Mouse (Mus musculus) kidney, adult 2 months (tissue): ENCODE data around the gene Cfap73. TPM values are rescaled to one million over a fixed set of nuclear protein-coding genes. Genes with fewer than 3 reads are reported as not detected.
A peak's percentile ranks its signal among the peaks of the same experiment; 100 is the strongest.

Experiments used
- DNase-seq: peaks from one replicate; pipeline ENCODE4 v3.0.0; 2021
- H3K27ac ChIP-seq: fragments of 200-500 bp; 2 replicates; pipeline ENCODE4 v1.5.1; 2012; ENCODE audit warnings: low read depth, low read length, control low read depth, inconsistent platforms; ENCODE audit not compliant: insufficient read depth
- H3K27me3 ChIP-seq: fragments of 200-500 bp; replicated peaks from 2 replicates; pipeline ENCODE4 v1.6.1; 2012; ENCODE audit warnings: mild to moderate bottlenecking, moderate library complexity, low read length, inconsistent platforms; ENCODE audit not compliant: control insufficient read depth, insufficient read depth
- H3K36me3 ChIP-seq: fragments of 200-500 bp; 2 replicates; pipeline ENCODE4 v1.6.1; 2012; ENCODE audit warnings: mild to moderate bottlenecking, moderate library complexity, low read length, inconsistent platforms; ENCODE audit not compliant: control insufficient read depth, insufficient read depth
- H3K4me1 ChIP-seq: fragments of 200-500 bp; 2 replicates; pipeline ENCODE4 v1.6.1; 2011; ENCODE audit warnings: low read length; ENCODE audit not compliant: control insufficient read depth, insufficient read depth
- H3K4me3 ChIP-seq: fragments of 200-500 bp; 2 replicates; pipeline ENCODE4 v1.5.1; 2011; ENCODE audit warnings: mild to moderate bottlenecking, low read depth, low read length, control low read depth; ENCODE audit not compliant: insufficient read depth
- CTCF ChIP-seq: fragments of 200-500 bp; conservative IDR thresholded peaks from 2 replicates; pipeline ENCODE4 v1.5.1; 2011; ENCODE audit warnings: low read depth, mild to moderate bottlenecking, control low read depth, low read length, moderate library complexity, mixed read lengths; ENCODE audit not compliant: insufficient read depth, insufficient read length
- POLR2A ChIP-seq: fragments of 200-500 bp; IDR thresholded peaks from one replicate; pipeline ENCODE4 v1.6.1; 2011; ENCODE audit warnings: low read depth, low read length, control low read depth
- WGBS: fragments of 180-500 bp; shearing (Covaris S2); methylation state at CpG from one replicate; pipeline ENCODE4 v1.1.7; 2018; 5-methylcytosine and 5-hydroxymethylcytosine counted together
- polyA plus RNA-seq: library from polyadenylated mRNA; depleted of rRNA; stranded (reverse); fragments of >200 nt; gene quantifications from 2 replicates; pipeline ENCODE4 v1.2.3, GENCODE M21; 2012

Gene Cfap73
- polyA plus RNA-seq, 1 experiment: not detected

DNA sequence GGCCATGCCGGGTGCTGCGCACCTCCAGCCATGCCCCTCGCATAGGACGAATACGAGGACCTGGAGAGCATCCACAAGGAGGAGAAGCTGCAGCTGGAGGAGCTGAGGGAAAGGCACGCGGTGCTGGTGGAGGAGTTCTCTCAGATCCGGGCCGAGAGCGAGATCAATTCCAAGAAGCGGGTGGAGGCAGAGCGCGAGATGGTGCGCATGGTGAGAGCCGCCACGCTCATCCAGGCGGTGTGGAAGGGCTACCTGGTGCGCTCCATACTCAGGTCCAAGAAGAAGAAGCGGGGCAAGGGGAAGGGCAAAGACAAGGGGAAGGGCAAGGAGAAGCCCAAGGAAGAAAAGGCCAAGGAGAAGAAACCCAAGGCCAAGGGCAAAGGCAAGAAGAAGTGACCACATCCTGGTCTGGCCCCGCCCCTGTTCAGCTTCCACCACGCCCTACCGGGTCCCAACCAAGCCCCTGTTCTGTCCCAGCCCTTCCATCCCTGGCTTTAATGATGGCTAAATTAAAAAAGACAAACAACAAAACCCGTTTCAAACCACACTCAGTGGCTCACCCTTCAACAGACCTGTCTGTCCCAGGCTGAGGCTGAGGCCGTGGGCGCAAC is 27.3 kb downstream of the Cfap73 start:
- H3K27me3 ChIP-seq: no peaks in the 10 kb centered on the region

DNA sequence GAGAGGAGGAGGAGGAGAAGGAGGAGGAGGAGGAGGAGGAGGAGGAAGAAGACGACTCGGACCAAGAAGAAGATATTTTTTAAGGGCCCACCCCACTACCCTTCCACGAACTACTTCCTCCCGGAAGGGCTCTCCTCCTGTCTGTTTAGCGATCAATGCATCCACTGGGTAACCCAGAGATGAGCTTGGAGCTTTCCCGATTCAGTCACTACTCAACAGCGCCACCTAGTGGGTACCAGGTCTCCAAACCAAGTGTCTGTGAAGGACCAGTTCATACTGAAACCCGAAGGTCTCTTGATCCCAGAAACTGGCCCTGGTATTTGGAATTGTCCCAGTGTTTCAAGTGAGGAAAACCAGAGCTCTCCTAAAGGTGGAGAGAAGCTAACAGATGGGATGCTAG is 28.3 kb downstream of the Cfap73 start:
- Histone ChIP-seq H3K27ac (no peak overlapping the region), H3K4me1 (peaks cover 5% of the 10 kb centered on the region), H3K27me3 (no peaks in the 10 kb centered on the region), H3K36me3 (no peaks in the 10 kb centered on the region), H3K4me3 (no peak overlapping the region)
- under 1% methylated on average over 8 of the region's 8 CpGs for WGBS
- TF ChIP-seq POLR2A: no peak
- TF ChIP-seq CTCF: peak; percentile 92
- DNase-seq: peak; percentile 91

More for the DNA sequence above, 27.3 kb downstream of the Cfap73 start:
- no peak for TF ChIP-seq CTCF
- no peak for TF ChIP-seq POLR2A
- H3K4me1 ChIP-seq: peaks cover 14% of the 10 kb centered on the region
- no peak for DNase-seq
- H3K27ac ChIP-seq: no peak overlapping the region
- H3K4me3 ChIP-seq: no peak overlapping the region
- 82% methylated on average over 25 of the region's 25 CpGs for WGBS
- H3K36me3 ChIP-seq: no peaks in the 10 kb centered on the region

DNA sequence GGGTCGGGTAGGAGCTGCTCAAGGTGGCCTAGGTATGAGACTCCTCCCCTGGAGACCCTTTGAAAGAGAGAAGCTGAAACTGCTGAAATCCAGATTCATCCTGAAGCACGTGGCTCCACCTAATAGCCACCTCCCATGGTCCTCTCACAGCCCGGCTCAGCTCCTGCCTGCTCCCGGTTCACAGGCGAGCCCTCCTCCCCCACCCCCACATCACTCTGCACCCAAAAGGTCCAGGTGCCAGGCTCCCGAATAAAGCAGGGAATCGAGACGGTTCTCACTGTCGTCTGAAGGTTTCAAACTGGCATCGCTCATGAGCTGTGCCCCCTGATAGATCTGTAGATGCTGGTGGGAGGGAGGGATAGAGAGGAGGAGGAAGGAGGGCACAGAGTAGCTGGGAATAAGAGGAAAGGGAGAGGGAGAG is 28.8 kb downstream of the Cfap73 start:
- WGBS: 6% methylated on average over 10 of the region's 10 CpGs

DNA sequence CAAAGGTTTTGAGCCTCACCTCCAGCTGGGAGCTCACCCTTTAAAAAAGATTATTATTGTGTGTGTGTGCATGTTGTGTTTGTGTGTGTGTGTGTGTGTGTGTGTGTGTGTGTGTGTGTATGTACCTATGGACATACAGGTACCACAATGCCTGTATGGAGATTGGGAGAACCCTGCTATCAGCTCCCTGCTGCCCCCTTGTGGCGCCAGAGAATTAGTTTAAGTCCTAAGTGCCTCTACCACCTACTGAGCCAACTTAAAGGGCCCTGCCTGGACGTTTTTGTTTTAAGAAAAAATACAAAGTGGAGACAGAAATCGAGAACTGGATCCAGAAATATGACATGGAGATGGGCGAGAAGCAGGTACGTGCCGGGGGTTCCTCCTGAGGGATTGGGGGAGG is 29.2 kb downstream of the Cfap73 start:
- WGBS: 7% methylated on average over 6 of the region's 6 CpGs
- TF ChIP-seq CTCF (peak; percentile 79), POLR2A (no peak)
- Histone ChIP-seq H3K27me3 (no peaks in the 10 kb centered on the region), H3K27ac (no peak overlapping the region), H3K36me3 (no peaks in the 10 kb centered on the region), H3K4me1 (peaks cover 5% of the 10 kb centered on the region), H3K4me3 (no peak overlapping the region)
- peak; percentile 90 for DNase-seq

More for the DNA sequence above, 28.8 kb downstream of the Cfap73 start:
- H3K36me3 ChIP-seq: no peaks in the 10 kb centered on the region
- H3K4me1 ChIP-seq: peaks cover 5% of the 10 kb centered on the region
- no peak for DNase-seq
- peak overlapping the region; percentile 23; the same call in 1 of the 2 replicates for H3K4me3 ChIP-seq
- no peaks in the 10 kb centered on the region for H3K27me3 ChIP-seq
- TF ChIP-seq POLR2A (no peak), CTCF (no peak)
- no peak overlapping the region for H3K27ac ChIP-seq

DNA sequence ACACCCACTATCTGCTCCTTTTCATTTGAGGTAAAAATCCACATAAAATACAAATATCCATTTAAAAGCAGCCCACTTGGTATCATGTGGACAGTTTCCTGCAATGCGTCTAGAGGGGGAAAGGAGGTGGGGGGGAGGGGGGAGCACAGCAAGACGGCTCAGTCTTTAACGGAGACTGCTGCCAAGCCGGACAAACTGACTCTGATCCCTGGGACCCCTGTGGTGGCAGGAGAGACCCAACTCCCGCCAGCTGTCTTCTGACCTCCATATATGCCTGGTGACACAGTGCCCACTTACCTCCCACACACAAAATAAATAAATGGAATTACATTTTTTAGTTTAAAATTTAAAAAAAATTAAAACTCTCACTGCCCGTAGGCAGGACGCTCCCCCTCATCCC is 30.5 kb downstream of the Cfap73 start:
- WGBS: 76% methylated on average over 7 of the region's 7 CpGs
- H3K4me3 ChIP-seq: no peak overlapping the region
- H3K4me1 ChIP-seq: peaks cover 5% of the 10 kb centered on the region
- TF ChIP-seq POLR2A (no peak), CTCF (no peak)
- DNase-seq: no peak
- H3K36me3 ChIP-seq: no peaks in the 10 kb centered on the region
- H3K27ac ChIP-seq: no peak overlapping the region
- H3K27me3 ChIP-seq: no peaks in the 10 kb centered on the region

DNA sequence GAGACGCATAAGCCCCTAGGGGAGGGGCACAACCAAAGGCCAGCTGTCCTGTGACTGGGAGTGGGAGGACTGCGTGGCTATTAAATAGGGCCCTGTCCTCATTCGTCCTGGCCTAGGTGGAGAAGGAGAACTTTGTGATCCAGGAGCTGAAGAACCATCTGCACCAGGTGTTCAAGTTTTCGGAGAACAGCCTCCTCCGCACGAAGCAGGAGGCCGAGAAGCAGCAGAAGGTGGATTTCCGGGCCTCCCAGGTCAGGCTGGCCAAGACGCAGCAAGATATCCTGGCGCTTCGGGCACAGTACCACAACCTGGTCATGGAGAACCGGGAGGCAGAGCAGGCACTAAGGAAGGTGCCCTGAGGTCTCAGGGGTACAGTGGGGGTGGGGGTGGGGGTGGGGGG is 31.8 kb downstream of the Cfap73 start:
- DNase-seq: no peak
- no peak for TF ChIP-seq POLR2A
- TF ChIP-seq CTCF: no peak
- 94% methylated on average over 12 of the region's 12 CpGs for WGBS
- Histone ChIP-seq H3K36me3 (no peaks in the 10 kb centered on the region), H3K4me3 (no peak overlapping the region), H3K27ac (no peak overlapping the region), H3K27me3 (no peaks in the 10 kb centered on the region), H3K4me1 (peaks cover 5% of the 10 kb centered on the region)

DNA sequence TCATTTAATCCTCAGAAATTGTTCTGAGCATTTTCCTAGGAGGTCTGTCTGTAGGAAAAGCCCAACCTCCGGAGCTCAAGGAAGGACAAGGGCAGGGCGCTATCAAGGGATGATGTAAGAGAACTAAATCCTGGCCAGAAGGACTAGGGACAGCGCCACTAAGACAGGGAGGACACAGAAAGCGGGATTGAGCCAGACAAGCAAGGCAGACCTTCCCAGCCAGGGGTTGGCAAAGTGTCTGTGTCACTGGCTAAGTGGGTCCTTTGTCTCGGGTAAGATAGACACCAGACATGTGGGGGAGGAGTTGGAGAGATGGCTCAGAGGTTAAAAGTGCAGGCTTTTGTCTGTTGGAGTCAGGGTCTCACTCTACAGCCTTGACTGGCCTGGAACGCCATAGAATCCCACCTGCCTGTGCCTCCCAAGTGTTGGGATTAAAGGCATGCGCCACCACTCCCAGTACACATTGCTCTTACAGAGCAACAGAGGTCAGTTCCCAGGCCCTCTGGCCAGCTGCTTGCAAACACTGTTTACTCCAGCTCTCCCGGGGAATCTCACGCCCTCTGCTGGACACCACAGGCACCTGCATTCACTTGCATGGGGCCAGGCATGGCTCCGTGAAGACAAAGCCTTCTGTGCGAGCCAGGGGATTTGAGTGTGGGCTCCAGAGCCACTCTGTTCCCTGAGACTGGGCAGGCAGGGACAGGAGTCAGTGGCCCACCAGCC is 32.9 kb downstream of the Cfap73 start:
- Histone ChIP-seq H3K27me3 (no peaks in the 10 kb centered on the region), H3K4me1 (peaks cover 5% of the 10 kb centered on the region), H3K4me3 (no peak overlapping the region), H3K27ac (no peak overlapping the region), H3K36me3 (no peaks in the 10 kb centered on the region)
- TF ChIP-seq POLR2A (no peak), CTCF (peak; percentile 79)
- WGBS: 53% methylated on average over 11 of the region's 11 CpGs
- DNase-seq: peak; percentile 51
